Mouse (Mus musculus): ENCODE data around the gene Sbp.

Gene Sbp

GRCm38 (mm10) chr17:23989802-23990201 is 48.3 kb downstream of the Sbp start:
- no peak for DNase-seq (ENCODE audit: low read depth, low spot score)

DNA sequence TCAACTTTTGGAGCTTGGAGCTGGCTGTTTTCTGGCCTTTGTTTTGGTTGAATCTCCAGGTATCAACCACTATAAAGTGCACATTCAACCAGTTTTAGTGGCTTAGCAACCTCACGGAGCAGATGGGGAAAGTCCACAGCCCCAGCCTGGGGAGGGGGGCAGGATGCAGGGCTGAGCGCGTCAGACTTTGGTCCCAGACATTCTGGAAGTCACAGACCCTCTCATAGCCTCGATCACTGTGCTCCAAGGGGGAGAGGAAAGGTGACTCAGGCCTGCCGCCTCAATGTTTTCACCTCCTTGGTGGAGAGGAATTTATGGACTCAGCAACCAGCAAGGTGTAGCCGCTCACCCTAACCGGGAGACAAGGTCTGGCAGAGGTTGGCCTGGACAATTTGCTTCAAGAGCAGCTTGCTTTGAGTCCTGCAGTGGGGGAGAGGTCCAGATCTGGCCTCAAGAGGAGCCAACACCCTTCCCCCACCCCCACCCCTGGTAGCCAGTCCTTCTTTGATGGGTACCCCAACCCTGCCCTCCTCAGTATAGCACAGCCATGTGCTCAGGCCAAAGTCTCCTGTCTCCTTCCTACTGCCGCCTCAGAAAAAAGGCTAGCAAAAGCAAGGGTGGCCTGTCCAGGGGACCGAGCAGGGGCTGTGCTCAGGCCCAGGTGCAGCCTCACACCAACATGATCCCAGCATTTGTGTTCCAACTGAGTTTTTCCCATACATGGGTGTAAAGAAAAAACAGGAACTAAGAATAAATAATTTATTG is 51.5 kb downstream of the Sbp start:
- DNase-seq (ENCODE audit: low read depth, low spot score): peak; percentile 31

- peak; percentile 96 for DNase-seq (ENCODE audit: low read depth, low spot score)
Measured at GRCm38 (mm10) chr17:23993559-23994428, 52.3 kb downstream of the Sbp start.

GRCm38 (mm10) chr17:23994667-23995066 is 53.2 kb downstream of the Sbp start:
- no peak for DNase-seq (ENCODE audit: low read depth, low spot score)
